Mouse (Mus musculus): ENCODE data around the gene Cyld.

Gene Cyld

DNA sequence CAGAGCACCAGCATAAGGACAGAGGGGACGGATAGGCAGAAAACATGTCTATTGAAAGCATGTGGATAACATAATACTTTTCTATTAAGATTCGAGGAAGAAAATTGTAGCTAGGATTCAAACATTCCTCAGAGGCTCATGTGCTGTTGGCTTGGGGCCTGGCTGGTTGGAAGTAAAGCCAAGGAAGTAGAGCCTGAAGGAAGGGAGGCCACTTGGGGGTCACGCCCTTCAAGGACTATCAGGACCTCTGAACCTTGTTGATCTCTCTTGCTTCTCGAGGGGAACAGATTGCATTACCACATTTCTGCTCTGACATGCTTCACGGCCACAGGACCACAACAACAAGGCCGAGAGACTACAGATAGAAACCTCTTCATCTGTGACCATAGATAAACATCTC is 7.7 kb upstream of the Cyld start:
- DNase-seq (ENCODE audit: low spot score in 2 of 2) = peak in 1 of 2 experiments; percentile 11

- DNase-seq (ENCODE audit: low spot score in 2 of 2) = no peak
Measured at GRCm38 (mm10) chr8:88689891-88690290, 6.9 kb upstream of the Cyld start.

DNA sequence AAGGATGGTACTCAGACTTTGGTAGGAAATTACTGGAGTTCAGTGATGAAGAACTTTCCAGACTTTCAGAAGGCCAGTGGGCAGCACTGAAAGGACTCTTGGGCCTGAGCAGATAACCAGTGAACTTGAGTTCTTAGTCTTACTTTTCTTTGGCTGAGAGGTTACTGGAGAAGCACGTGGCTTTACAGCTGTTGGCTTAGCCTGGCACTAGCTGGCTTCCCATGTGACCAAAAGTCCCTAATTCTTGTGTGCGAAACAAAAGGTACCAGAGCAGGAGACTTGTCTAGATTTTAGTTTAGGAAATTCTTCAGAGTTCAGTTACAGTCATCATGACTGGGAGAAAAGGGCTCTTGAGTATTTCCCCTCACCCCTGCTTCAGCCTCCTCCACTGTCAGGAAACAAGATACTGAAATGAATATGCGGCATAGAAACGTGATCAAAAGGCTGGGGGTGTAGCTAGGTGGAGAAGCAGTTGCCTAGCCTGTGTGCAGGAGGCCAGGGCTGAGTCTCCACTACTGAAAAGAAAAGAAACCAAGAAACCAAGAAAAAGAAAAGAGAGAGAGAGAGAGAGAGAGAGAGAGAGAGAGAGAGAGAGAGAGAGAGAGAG is 5.4 kb upstream of the Cyld start:
- no peak for DNase-seq (ENCODE audit: low spot score in 2 of 2)

- DNase-seq (ENCODE audit: low spot score in 2 of 2) = no peak
Measured at GRCm38 (mm10) chr8:88691961-88692360, 4.9 kb upstream of the Cyld start.

- DNase-seq (ENCODE audit: low spot score in 2 of 2) = no peak
Measured at GRCm38 (mm10) chr8:88692866-88693265, 4.0 kb upstream of the Cyld start.

- no peak for DNase-seq (ENCODE audit: low spot score in 2 of 2)
Measured at GRCm38 (mm10) chr8:88693376-88693775, 3.5 kb upstream of the Cyld start.

DNA sequence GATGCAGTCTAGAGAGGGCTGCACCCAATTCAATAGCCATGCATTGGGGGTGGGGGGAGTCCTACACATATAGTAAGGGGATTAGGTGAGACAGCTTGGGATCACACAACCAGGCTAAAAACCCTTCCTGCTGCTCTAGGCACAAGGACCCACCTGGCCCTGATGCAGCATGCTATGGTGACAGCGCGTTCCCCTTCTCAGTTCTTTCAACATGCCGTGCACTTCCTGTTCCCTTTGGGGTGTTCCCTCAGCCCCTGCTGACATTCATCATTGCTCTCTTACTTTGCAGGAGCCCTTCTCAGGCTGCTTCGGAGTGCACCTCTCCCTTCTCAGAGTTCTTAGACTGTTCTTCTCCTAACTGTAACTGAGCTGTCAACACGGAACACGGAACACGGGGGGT is 2.5 kb upstream of the Cyld start:
- DNase-seq (ENCODE audit: low spot score in 2 of 2) = peak; percentile 25 to 52

DNA sequence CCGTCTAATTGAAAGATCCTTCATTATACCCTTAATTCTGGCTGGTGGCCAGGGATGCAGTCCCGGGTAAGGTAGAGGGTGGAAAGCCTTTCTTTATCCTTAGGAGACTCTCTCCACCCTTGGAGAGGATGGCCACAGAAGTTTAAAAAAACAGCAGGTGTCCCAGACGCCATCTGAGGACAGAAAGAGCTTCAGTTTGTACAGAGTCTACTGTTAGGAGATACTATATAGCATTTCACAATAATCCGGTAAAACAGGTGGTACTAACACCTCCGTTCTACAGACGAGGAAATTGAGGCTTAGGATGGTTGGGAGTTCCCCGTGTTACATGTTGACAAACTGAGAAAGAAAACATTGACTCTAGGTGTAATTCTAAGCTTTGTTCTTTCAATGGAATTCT is 600 bp upstream of the Cyld start:
- no peak for DNase-seq (ENCODE audit: low spot score in 2 of 2)

GRCm38 (mm10) chr8:88697642-88698031 is 809 bp downstream of the Cyld start:
- DNase-seq (ENCODE audit: low spot score in 2 of 2) = no peak

GRCm38 (mm10) chr8:88698048-88698447 is 1.2 kb downstream of the Cyld start:
- no peak for DNase-seq (ENCODE audit: low spot score in 2 of 2)

DNA sequence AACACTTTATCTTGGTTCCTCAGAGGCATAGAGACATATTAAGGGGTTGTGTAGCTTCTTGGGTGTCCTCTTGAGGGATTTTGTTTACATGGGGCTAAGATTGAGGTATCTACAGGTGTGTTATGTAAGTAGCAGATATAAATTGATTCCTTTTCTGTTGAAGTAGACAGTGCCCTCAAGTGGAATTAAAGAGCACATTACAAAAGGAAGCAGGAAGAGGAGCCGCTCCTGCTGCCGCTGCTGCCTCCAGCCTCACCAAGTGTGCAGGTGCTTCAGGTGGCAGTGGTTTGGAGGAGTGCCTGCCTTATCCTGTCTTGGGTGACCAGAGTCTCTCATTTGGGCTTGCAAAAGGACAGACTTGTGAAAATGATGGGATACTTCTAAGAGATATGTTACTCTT is 4.8 kb downstream of the Cyld start:
- no peak for DNase-seq (ENCODE audit: low spot score in 2 of 2)

- DNase-seq (ENCODE audit: low spot score in 2 of 2) = no peak
Measured at GRCm38 (mm10) chr8:88702816-88703215, 6.0 kb downstream of the Cyld start.

DNA sequence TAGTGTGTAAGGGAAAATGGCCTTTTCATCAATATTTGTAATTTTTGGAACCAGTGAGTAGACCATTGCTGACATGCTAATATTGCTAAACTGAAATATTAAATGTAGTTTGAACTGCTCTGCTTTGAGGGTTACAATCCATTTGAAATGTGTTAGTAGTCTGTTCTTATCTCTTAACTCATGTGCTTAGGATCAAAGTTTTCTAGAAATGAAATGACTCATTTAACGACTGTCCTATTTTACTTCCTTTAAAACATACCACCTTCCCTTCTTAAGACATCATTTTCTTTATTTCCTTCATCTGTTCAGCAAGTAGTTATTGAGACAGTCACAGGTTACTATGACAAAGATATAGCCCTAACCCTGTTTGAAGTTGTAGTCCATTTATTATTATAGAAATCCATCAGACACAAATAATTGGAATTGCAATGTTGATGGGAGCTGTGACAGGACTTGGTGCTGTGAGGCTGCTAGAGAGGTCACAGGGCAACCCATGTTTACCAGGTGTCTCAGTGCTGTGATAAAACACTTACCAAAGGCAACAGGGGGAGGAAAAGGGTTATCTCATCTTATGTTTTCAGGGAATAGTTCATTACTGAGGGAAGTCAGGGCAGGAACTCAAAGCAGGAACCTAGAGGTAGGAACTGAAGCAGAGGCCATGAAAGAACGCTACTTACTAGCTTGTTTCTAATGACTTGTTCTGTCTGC is 26.6 kb downstream of the Cyld start:
- no peak for DNase-seq (ENCODE audit: low spot score in 2 of 2)

- peak; percentile 65 to 85 for DNase-seq (ENCODE audit: low spot score in 2 of 2)
Measured at GRCm38 (mm10) chr8:88755175-88755791, 58.5 kb downstream of the Cyld start.

- no peak for DNase-seq (ENCODE audit: low spot score in 2 of 2)
Measured at GRCm38 (mm10) chr8:88761980-88762379, 65.2 kb downstream of the Cyld start.

DNA sequence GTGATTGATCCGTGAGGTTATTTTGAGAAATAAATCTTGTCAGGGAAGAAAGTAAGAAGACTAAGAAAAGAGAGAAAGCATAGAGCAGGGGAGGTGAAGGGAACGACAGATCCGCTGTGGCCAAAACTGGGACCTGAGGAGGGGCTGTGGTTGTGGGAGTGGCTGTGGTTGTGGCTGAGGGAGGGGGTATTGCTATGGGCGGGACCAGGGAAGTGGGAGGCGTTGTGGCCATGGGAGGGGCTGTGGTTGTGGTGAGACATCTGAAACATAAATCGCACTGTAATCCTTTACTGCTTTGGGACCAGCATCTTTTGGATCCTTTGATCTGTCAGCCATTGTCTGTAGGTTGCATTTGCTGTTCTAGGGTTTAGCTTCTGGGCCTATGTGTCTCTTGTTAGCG is 74.4 kb downstream of the Cyld start:
- no peak for DNase-seq (ENCODE audit: low spot score in 2 of 2)

GRCm38 (mm10) chr8:88774593-88775297 is 77.9 kb downstream of the Cyld start:
- no peak for DNase-seq (ENCODE audit: low spot score in 2 of 2)

DNA sequence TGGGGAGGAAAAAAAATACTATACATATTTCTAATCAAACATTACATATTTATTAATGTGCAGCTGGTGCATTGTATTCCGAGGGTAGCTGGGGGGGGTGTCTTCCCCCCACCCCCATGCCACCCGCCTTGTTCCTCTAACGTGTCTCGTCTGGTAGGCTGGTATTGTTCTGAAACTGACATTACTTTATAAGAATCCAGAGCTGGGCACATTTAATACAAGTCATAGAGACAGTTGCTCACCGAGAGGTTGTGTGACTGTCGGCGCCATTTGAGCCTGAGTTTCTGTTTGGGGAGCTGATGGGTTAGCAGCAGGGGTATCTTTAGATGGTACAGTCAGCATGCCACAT is 78.4 kb downstream of the Cyld start:
- DNase-seq (ENCODE audit: low spot score in 2 of 2) = no peak

DNA sequence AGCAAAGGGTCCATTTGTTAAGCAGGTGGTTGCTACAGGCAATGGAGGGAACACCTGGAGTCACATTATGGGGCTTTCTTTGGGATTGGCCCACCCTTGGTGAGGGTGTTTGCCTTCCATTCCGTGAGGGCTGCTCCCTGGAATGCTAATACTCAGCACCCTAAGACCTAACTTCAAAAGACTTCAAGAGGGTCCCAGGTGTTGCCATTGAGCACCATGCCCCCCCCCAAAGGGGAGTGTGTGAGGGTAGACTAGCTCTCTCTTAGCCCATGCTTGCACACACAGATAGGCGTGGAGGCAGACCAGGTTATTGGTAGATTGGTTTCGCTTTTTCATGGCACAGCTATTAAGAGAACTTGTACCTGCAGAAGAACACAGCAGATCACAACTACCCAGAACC is 83.3 kb downstream of the Cyld start:
- no peak for DNase-seq (ENCODE audit: low spot score in 2 of 2)

GRCm38 (mm10) chr8:88781283-88781682 is 84.5 kb downstream of the Cyld start:
- DNase-seq (ENCODE audit: low spot score in 2 of 2) = no peak

DNA sequence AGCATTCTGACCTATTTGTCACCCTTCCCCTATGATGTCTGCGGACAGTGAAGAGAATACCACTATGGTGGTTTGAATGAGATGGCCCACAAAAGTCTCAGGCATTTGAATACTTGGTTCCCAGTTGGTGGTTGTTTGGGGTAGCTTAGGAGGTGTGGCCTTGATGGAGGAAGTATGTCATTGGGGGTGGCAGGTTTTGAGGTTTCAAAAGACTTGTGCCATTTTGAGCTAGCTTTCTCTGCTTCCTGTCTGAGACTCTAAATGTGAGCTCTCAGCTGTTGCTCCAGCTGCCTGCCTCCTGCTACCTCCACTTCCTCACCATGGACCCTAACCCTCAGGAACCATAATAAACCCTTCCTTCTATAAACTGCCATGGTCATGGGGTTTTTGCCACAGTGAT is 86.9 kb downstream of the Cyld start:
- no peak for DNase-seq (ENCODE audit: low spot score in 2 of 2)

- peak in 1 of 2 experiments; percentile 9 for DNase-seq (ENCODE audit: low spot score in 2 of 2)
Measured at GRCm38 (mm10) chr8:88788335-88788734, 91.5 kb downstream of the Cyld start.
